Mouse (Mus musculus) lung, postnatal 0 days (tissue): Measurements from ENCODE around the gene Oprm1.

Experiments used
- CTCF ChIP-seq: IDR thresholded peaks from 2 replicates; pipeline ENCODE4 v1.5.1; 2016; ENCODE audit warnings: antibody characterized with exemption, mild to moderate bottlenecking
- EP300 ChIP-seq: IDR thresholded peaks from 2 replicates; pipeline ENCODE4 v1.6.1; 2016; ENCODE audit warnings: antibody characterized with exemption, mild to moderate bottlenecking, control low read depth

GRCm38 (mm10) chr10:6977843-6978242 is 219.5 kb downstream of the Oprm1 start:
- TF ChIP-seq CTCF = no peak
- TF ChIP-seq EP300 = no peak
